Mouse (Mus musculus) urinary bladder, adult 18-20 months (tissue): ENCODE measurements around the gene Sptbn2.

Experiments used
- DNase-seq, 2 experiments: peaks; one replicate each; pipeline ENCODE4 v3.0.0; 2022; ENCODE audit warnings: low spot score in 2 of 2, mixed read lengths in 2 of 2

The Sptbn2 gene

DNA sequence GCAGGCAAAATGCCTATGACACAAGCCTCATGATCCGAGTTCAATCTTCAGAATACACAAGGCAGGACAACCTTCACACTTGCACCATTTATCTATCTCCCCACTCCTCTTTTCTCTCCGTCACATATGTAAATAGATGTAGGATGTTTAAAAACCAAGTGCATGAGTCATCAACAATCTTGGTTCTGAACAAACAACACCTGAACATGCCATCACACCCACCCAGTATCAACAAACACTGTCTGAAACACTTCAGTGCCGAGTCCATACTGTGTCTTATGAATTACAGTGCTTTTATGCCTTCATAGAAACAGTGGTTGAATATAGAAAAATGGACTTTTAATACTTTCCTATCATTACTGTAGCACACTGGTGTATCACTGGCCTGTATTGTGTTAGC is 61.8 kb downstream of the Sptbn2 start:
- no peak for DNase-seq

DNA sequence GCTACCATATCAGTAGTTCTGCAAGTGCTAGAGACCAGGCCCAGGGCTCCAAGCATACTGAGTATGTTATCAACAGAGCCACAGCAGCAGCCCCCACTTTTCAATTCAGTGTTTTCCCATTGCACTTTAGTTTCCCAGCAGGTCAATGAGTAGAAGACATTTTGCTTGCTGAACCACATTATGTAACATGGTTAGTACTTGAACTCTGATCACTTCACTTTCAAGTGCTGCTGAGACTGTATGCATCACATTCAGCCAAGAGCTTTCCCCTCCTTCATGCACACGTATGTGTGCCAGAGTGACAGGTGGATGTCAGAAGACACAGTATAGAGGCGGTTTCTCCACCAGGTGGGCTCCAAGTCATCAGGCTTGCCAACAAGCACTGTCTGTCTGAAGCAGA is 71.9 kb downstream of the Sptbn2 start:
- no peak for DNase-seq

DNA sequence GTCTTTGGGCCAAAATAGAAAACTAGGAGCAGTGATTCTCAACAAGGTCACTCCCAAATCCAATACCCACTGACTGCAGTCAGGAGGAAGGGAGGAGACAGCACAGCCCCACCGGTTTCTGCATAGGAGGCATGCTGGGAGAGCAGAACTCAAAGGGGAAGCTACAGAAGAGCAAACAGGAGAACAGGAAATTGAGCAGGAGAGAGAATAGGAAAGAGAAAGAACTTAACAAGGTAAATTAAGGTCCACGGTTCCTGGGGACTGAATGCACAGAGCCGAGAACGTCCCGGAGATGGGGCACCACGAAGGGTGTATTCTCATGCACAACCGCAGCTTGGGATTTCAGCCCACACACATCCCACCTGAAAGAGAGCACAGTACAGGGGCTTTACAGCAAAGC is 74.2 kb downstream of the Sptbn2 start:
- no peak for DNase-seq

DNA sequence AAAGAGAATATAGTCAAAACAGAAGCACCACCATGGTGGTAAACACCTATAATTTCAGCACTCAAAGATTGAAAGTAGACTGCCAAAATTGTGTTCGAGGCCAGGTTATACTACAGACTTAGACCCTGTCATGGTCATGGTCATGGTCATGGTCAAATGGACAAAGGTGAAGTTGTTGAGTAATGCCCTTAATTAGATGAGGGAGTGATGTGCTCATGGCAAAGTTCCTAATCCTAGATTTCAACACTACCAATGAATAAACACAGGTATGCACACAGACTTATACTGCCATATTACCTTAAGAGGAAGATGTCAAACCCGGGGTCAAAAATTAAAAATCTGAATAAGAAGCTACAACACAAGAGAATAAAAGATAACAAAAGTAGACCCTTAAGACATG is 75.3 kb downstream of the Sptbn2 start:
- DNase-seq = no peak

DNA sequence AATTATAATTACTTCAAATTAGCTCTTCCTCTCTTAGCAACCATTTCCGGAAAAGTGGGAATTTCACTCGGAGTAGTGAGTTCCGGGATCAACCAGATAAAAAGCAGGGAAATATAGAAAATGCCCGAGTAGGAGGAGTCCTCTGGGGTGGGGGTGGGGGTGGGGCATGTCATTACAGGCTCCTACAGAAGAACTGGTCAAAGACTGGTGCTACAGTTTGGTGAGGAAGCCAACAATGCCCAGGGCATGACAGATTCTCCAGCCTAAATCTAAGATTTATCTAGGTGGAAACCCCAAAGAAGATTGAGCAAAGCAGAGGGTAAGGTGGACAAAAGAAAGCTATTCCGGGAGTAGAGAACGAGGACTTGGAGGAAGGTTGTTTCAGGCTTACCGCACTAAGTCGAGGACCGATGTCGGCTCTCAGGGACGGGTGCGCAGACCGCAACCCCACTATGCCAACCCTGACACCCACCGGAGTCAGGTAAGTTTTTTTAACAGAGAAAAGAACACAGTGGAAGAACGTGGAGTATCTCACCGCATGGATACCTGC is 82.4 kb downstream of the Sptbn2 start:
- no peak for DNase-seq

DNA sequence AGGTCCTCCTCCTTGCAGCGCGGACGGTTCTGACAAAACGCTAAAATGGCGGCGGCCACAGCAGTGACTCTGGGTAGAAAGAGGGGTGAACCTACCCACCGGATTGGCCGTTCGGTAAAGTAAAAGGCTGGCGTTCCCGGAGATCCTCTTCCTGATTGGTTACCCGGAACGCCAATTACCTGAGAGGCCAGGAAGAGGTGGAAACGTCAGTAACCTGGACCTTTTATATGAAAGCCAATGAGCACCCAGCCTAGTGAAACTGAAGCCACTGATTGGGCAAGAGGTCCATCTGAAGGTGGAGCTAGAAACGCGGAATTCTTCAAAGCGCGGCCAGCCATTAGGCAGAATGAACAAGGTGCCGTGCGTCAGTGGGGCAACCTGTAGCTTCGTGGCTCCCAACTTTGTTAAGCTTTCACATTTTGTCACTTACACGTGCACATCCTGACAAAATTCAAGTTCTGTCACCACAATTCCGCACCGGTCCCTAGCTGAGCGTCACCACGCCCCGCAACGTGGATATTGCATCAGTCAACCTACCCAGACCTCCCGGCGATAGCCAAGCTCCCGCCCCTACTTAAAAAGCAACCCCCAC is 83.0 kb downstream of the Sptbn2 start, which contains the start of gene Rbm4:
TSS of gene Rbm4 (minus strand) at position 71 of the 592 bp plus-strand sequence.
- DNase-seq = peak; percentile 86 to 97

DNA sequence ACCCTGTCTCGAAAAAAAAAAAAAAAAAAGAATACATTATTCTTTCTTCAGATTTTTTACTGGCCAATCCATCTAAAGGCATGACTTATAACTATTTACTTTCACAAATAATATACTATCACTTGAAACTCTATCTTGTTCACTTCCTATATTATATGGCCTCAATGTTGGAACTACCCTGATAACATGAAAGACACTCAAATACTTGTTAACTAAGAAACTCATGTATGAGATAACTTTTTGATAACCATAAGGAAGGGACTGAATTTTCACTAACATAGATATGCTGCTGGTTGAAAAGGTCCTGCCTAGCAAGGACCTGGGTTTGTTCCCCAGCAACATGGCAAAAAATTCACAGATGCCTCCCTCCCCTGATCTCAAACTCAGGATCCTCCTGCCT is 85.0 kb downstream of the Sptbn2 start:
- no peak for DNase-seq

DNA sequence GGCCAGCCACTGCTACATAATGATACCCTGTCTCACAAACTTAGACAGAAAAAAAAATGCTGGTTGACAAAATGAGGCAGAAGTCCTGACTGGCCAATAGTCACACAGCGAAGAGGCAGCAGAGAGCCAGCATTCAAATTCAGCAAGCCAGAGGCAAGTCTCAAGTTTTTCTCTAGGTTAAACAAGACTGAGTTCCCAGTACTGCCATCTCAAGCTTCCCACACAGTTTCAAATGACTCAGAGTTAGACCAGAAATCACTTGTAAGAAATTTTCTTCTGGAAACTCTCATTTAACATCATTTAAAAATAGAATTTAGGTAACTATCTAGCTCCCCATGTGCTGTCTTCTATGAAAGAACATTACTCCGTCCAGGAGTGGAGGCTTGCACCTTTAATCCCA is 86.9 kb downstream of the Sptbn2 start:
- no peak for DNase-seq

DNA sequence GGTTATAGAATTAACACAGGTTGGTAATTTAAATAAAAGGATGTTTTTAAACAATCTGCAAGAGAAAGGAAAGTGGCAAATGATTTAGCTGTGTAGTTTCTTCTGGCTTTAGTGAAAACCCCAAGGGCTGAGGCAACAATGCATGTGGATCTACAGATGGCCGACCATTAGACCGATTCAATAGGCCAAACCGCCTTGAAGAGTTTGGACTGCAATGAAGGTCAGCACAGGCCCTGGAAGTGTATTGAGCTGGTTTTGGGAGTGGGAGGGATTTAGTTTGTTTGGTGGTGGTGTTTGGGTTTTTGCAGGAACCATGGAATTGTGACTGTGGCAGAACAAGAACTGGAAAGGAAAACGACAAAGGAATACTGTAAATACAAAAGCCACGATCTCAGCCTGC is 88.1 kb downstream of the Sptbn2 start:
- no peak for DNase-seq
